Mouse (Mus musculus) spleen, adult 2 months (tissue): ENCODE results near the gene Samsn1.

Experiments
- CTCF ChIP-seq: fragments of 200-500 bp; IDR thresholded peaks from 2 replicates; pipeline ENCODE4 v1.5.1; 2011; ENCODE audit warnings: mild to moderate bottlenecking, inconsistent platforms; ENCODE audit not compliant: insufficient read depth, insufficient read length, insufficient replicate concordance; ENCODE audit errors: extremely low read depth
- POLR2A ChIP-seq: fragments of 200-500 bp; IDR thresholded peaks from 2 replicates; pipeline ENCODE4 v1.6.1; 2011; ENCODE audit warnings: low read depth, low read length, inconsistent platforms

DNA sequence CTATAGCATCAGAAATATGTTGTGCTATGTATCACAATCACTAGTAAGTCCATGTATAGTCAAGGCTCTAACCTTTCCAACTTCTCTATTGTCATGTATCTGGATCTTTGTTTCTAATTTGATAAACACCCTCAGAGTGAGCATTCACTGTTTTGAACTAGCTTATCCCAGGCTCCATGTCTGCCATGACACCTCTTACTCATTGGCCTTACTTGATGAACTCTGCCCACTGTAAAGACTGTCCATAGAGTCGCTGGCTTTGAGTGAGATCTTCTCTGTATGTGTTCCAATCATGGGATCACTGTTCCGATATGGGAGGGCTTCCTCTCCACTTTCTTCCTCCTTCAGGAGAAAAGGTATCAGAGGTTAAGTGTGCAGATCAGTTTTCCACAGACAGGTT is 143.2 kb downstream of the Samsn1 start:
- TF ChIP-seq CTCF (no peak), POLR2A (no peak)
